In genomic region chr10:80797186-80798149, GRCm38 (mm10) we compare ENCODE assay signal across 8 mouse cellular contexts. TPM values are rescaled to one million over a fixed set of nuclear protein-coding genes. Genes with fewer than 3 reads are reported as not detected.
DNase-seq lines count a peak whose midpoint lies in the region; ATAC-seq and TF ChIP-seq lines count a peak whose summit lies in the region.

No protein-coding gene starts in this region.

- 1% methylated on average over 59 of the region's 59 CpGs for WGBS in heart, embryonic 13.5 days
- 4% methylated on average over 59 of the region's 59 CpGs for WGBS in forebrain, embryonic 10.5 days
- WGBS in limb, embryonic 12.5 days, result 2% methylated on average over 59 of the region's 59 CpGs
- 3% methylated on average over 57 of the region's 59 CpGs for WGBS in neural tube, embryonic 12.5 days

- no peak for TF ChIP-seq EP300 in ES-Bruce4 (IDR thresholded peaks at IDR 0.05; ENCODE audit: insufficient read depth, low read depth, low read length)

- peak overlapping the region; percentile 88 for H3K4me3 ChIP-seq in heart, embryonic 13.5 days
- peak overlapping the region; percentile 99 for H3K4me3 ChIP-seq in ES-Bruce4 (ENCODE audit: low read depth, low read length)
- peak overlapping the region; percentile 93 for H3K4me3 ChIP-seq in forebrain, embryonic 10.5 days
- H3K4me3 ChIP-seq in limb, embryonic 12.5 days (replicated peaks), result peak overlapping the region; percentile 89
- H3K4me3 ChIP-seq in neural tube, embryonic 12.5 days, result peak overlapping the region; percentile 94

- H3K36me3 ChIP-seq in heart, embryonic 13.5 days, result peaks cover 64% of the 10 kb centered on the region
- H3K36me3 ChIP-seq in ES-Bruce4 (ENCODE audit: control insufficient read depth, insufficient read depth, low read length, poor library complexity, severe bottlenecking), result peaks cover 11% of the 10 kb centered on the region
- peaks cover 72% of the 10 kb centered on the region for H3K36me3 ChIP-seq in forebrain, embryonic 10.5 days (replicated peaks)
- H3K36me3 ChIP-seq in limb, embryonic 12.5 days, result peaks cover 70% of the 10 kb centered on the region
- H3K36me3 ChIP-seq in neural tube, embryonic 12.5 days, result peaks cover 59% of the 10 kb centered on the region

- peak overlapping the region; percentile 99 for H3K9ac ChIP-seq in heart, embryonic 13.5 days
- peak overlapping the region; percentile 81 for H3K9ac ChIP-seq in ES-Bruce4 (ENCODE audit: low read depth, poor library complexity, severe bottlenecking)
- peak overlapping the region; percentile 99 for H3K9ac ChIP-seq in limb, embryonic 12.5 days (replicated peaks)
- peak overlapping the region; percentile 95 for H3K9ac ChIP-seq in neural tube, embryonic 12.5 days

- intact Hi-C loops in heart, postnatal 25 days (cut with DNase I), result loop anchor here (2.0 kb wide), 1 partner anchor 29 kb away; the partner anchor contains the start of gene Oaz1

- peak overlapping the region; percentile 98 for H3K27ac ChIP-seq in heart, embryonic 13.5 days (replicated peaks)
- H3K27ac ChIP-seq in ES-Bruce4 (ENCODE audit: insufficient read depth, low read length), result peak overlapping the region; percentile 71; the same call in 1 of the 2 replicates
- peak overlapping the region; percentile 99 for H3K27ac ChIP-seq in forebrain, embryonic 10.5 days
- H3K27ac ChIP-seq in limb, embryonic 12.5 days, result peak overlapping the region; percentile 97
- peak overlapping the region; percentile 92 for H3K27ac ChIP-seq in neural tube, embryonic 12.5 days

- no peak for DNase-seq in heart, postnatal 25 days (ENCODE audit: low spot score)
- no peak for DNase-seq in forebrain, embryonic 10.5 days (ENCODE audit: extremely low spot score, low spot score)
- DNase-seq in urinary bladder, adult 2 months (ENCODE audit: low spot score), result no peak
- no peak for DNase-seq in adrenal gland, postnatal 4 days (ENCODE audit: low spot score in 2 of 2)

- ATAC-seq in heart, embryonic 13.5 days (ENCODE audit: extremely low read depth, insufficient number of reproducible peaks, low FRiP score, low TSS enrichment), result peak; percentile 41; the same call in 1 of the 2 replicates
- ATAC-seq in limb, embryonic 12.5 days (ENCODE audit: insufficient number of reproducible peaks, insufficient read depth, low FRiP score, low TSS enrichment, low read depth), result peak; percentile 49
- ATAC-seq in neural tube, embryonic 12.5 days (ENCODE audit: low FRiP score, low read depth), result peak; percentile 72

- TF ChIP-seq POLR2A in ES-Bruce4 (IDR thresholded peaks at IDR 0.05; ENCODE audit: insufficient read depth, low read length), result no peak

- no peaks in the 10 kb centered on the region for H3K9me3 ChIP-seq in heart, embryonic 13.5 days
- no peaks in the 10 kb centered on the region for H3K9me3 ChIP-seq in ES-Bruce4 (replicated peaks; ENCODE audit: control insufficient read depth, insufficient read depth, low read length, poor library complexity, severe bottlenecking)
- H3K9me3 ChIP-seq in forebrain, embryonic 10.5 days, result no peaks in the 10 kb centered on the region
- no peaks in the 10 kb centered on the region for H3K9me3 ChIP-seq in limb, embryonic 12.5 days
- H3K9me3 ChIP-seq in neural tube, embryonic 12.5 days, result no peaks in the 10 kb centered on the region

- peak overlapping the region; percentile 90 for H3K4me2 ChIP-seq in heart, embryonic 13.5 days
- peak overlapping the region; percentile 78 for H3K4me2 ChIP-seq in limb, embryonic 12.5 days
- H3K4me2 ChIP-seq in neural tube, embryonic 12.5 days (replicated peaks), result peak overlapping the region; percentile 86

- H3K4me1 ChIP-seq in heart, embryonic 13.5 days, result peaks cover 29% of the 10 kb centered on the region
- peaks cover 2% of the 10 kb centered on the region for H3K4me1 ChIP-seq in ES-Bruce4 (ENCODE audit: control insufficient read depth, insufficient read depth, low read length)
- H3K4me1 ChIP-seq in forebrain, embryonic 10.5 days, result peaks cover 45% of the 10 kb centered on the region
- H3K4me1 ChIP-seq in limb, embryonic 12.5 days (replicated peaks), result peaks cover 23% of the 10 kb centered on the region
- H3K4me1 ChIP-seq in neural tube, embryonic 12.5 days, result peaks cover 40% of the 10 kb centered on the region

- no peak for TF ChIP-seq CTCF in ES-Bruce4 (IDR thresholded peaks at IDR 0.05; ENCODE audit: low read depth, low read length)

- no peaks in the 10 kb centered on the region for H3K27me3 ChIP-seq in heart, embryonic 13.5 days (replicated peaks)
- no peaks in the 10 kb centered on the region for H3K27me3 ChIP-seq in ES-Bruce4 (ENCODE audit: control insufficient read depth, insufficient read depth, low read length, poor library complexity, severe bottlenecking)
- no peaks in the 10 kb centered on the region for H3K27me3 ChIP-seq in forebrain, embryonic 10.5 days (ENCODE audit: poor library complexity, severe bottlenecking)
- no peaks in the 10 kb centered on the region for H3K27me3 ChIP-seq in limb, embryonic 12.5 days
- no peaks in the 10 kb centered on the region for H3K27me3 ChIP-seq in neural tube, embryonic 12.5 days (replicated peaks)

RNA-seq across cellular contexts. Expression of gene Sf3a2, which starts 0.5 kb away (rescaled TPM):
- 46.3 and 53.4 TPM in 2 replicates for polyA plus RNA-seq in heart, embryonic 13.5 days (2015; fragmentation: Nextera tagmentation; extraction: Ambion mirVana)
- total RNA-seq in heart, postnatal 25 days (2021), result 10 to 100 TPM; 29.6 to 29.9 TPM
- polyA plus RNA-seq in ES-Bruce4 (2011; ENCODE audit: insufficient read depth, insufficient read length, low read depth, missing spikeins), result 90.1 and 100 TPM in 2 replicates
- 110 and 118 TPM in 2 replicates for polyA plus RNA-seq in forebrain, embryonic 10.5 days (2016; fragmentation: Nextera tagmentation; extraction: Ambion mirVana)
- 63.0 and 72.8 TPM in 2 replicates for polyA plus RNA-seq in limb, embryonic 12.5 days (2016; fragmentation: Nextera tagmentation; extraction: Ambion mirVana)
- 66.8 and 72.4 TPM in 2 replicates for polyA plus RNA-seq in neural tube, embryonic 12.5 days (2016; fragmentation: Nextera tagmentation; extraction: Ambion mirVana)
- 47.0 and 47.7 TPM in 2 replicates for polyA plus RNA-seq in urinary bladder, adult 2 months (2012; rRNA removed)
- total RNA-seq in adrenal gland, postnatal 4 days (2021), result 10 to 100 TPM; 79.5 to 79.9 TPM

RNA-seq across cellular contexts. Expression of gene Plekhj1, which starts 1.0 kb away (rescaled TPM):
- 79.6 and 86.5 TPM in 2 replicates for polyA plus RNA-seq in heart, embryonic 13.5 days (2015; fragmentation: Nextera tagmentation; extraction: Ambion mirVana)
- 10 to 100 TPM; 27.4 to 29.7 TPM for total RNA-seq in heart, postnatal 25 days (2021)
- polyA plus RNA-seq in ES-Bruce4 (2011; ENCODE audit: insufficient read depth, insufficient read length, low read depth, missing spikeins), result 73.5 and 81.6 TPM in 2 replicates
- 196 and 197 TPM in 2 replicates for polyA plus RNA-seq in forebrain, embryonic 10.5 days (2016; fragmentation: Nextera tagmentation; extraction: Ambion mirVana)
- polyA plus RNA-seq in limb, embryonic 12.5 days (2016; fragmentation: Nextera tagmentation; extraction: Ambion mirVana), result 132 and 144 TPM in 2 replicates
- polyA plus RNA-seq in neural tube, embryonic 12.5 days (2016; fragmentation: Nextera tagmentation; extraction: Ambion mirVana), result 155 TPM in 2 replicates
- polyA plus RNA-seq in urinary bladder, adult 2 months (2012; rRNA removed), result 60.6 and 79.2 TPM in 2 replicates
- total RNA-seq in adrenal gland, postnatal 4 days (2021), result 100 to 1,000 TPM in 1 of 2 experiments, 10 to 100 TPM in 1; 93.7 to 105 TPM

RNA-seq across cellular contexts. Expression of gene Amh, which starts 7.6 kb away (rescaled TPM):
- polyA plus RNA-seq in heart, embryonic 13.5 days (2015; fragmentation: Nextera tagmentation; extraction: Ambion mirVana), result 0.11 TPM in 1 of 2 replicates, not detected in the other
- under 1 TPM; 0.39 TPM for total RNA-seq in heart, postnatal 25 days (2021)
- 0.40 TPM in 1 of 2 replicates, not detected in the other for polyA plus RNA-seq in ES-Bruce4 (2011; ENCODE audit: insufficient read depth, insufficient read length, low read depth, missing spikeins)
- 0.09 TPM in 2 replicates for polyA plus RNA-seq in forebrain, embryonic 10.5 days (2016; fragmentation: Nextera tagmentation; extraction: Ambion mirVana)
- not detected in 2 replicates for polyA plus RNA-seq in limb, embryonic 12.5 days (2016; fragmentation: Nextera tagmentation; extraction: Ambion mirVana)
- not detected in 2 replicates for polyA plus RNA-seq in neural tube, embryonic 12.5 days (2016; fragmentation: Nextera tagmentation; extraction: Ambion mirVana)
- polyA plus RNA-seq in urinary bladder, adult 2 months (2012; rRNA removed), result 0.40 and 0.62 TPM in 2 replicates
- total RNA-seq in adrenal gland, postnatal 4 days (2021), result 1 to 10 TPM in 1 of 2 experiments, under 1 TPM in 1; 0.79 to 1.1 TPM

RNA-seq across cellular contexts. Expression of gene Jsrp1, which starts 15.8 kb away (rescaled TPM):
- 5.7 and 5.9 TPM in 2 replicates for polyA plus RNA-seq in heart, embryonic 13.5 days (2015; fragmentation: Nextera tagmentation; extraction: Ambion mirVana)
- under 1 TPM; 0.48 to 0.81 TPM for total RNA-seq in heart, postnatal 25 days (2021)
- polyA plus RNA-seq in ES-Bruce4 (2011; ENCODE audit: insufficient read depth, insufficient read length, low read depth, missing spikeins), result 0.85 TPM in 1 of 2 replicates, not detected in the other
- polyA plus RNA-seq in forebrain, embryonic 10.5 days (2016; fragmentation: Nextera tagmentation; extraction: Ambion mirVana), result 0.40 and 0.65 TPM in 2 replicates
- polyA plus RNA-seq in limb, embryonic 12.5 days (2016; fragmentation: Nextera tagmentation; extraction: Ambion mirVana), result 1.6 and 1.7 TPM in 2 replicates
- polyA plus RNA-seq in neural tube, embryonic 12.5 days (2016; fragmentation: Nextera tagmentation; extraction: Ambion mirVana), result 1.4 and 1.6 TPM in 2 replicates
- 1.0 and 1.3 TPM in 2 replicates for polyA plus RNA-seq in urinary bladder, adult 2 months (2012; rRNA removed)
- total RNA-seq in adrenal gland, postnatal 4 days (2021), result 10 to 100 TPM; 12.7 to 18.4 TPM

RNA-seq across cellular contexts. Expression of gene Oaz1, which starts 29.0 kb away (rescaled TPM):
- 2,053 and 2,109 TPM in 2 replicates for polyA plus RNA-seq in heart, embryonic 13.5 days (2015; fragmentation: Nextera tagmentation; extraction: Ambion mirVana)
- 100 to 1,000 TPM; 883 to 894 TPM for total RNA-seq in heart, postnatal 25 days (2021)
- polyA plus RNA-seq in ES-Bruce4 (2011; ENCODE audit: insufficient read depth, insufficient read length, low read depth, missing spikeins), result 471 and 498 TPM in 2 replicates
- polyA plus RNA-seq in forebrain, embryonic 10.5 days (2016; fragmentation: Nextera tagmentation; extraction: Ambion mirVana), result 2,273 and 2,281 TPM in 2 replicates
- 1,783 and 1,832 TPM in 2 replicates for polyA plus RNA-seq in limb, embryonic 12.5 days (2016; fragmentation: Nextera tagmentation; extraction: Ambion mirVana)
- polyA plus RNA-seq in neural tube, embryonic 12.5 days (2016; fragmentation: Nextera tagmentation; extraction: Ambion mirVana), result 1,342 and 1,429 TPM in 2 replicates
- polyA plus RNA-seq in urinary bladder, adult 2 months (2012; rRNA removed), result 566 and 709 TPM in 2 replicates
- 100 to 1,000 TPM; 668 to 717 TPM for total RNA-seq in adrenal gland, postnatal 4 days (2021)
